Mouse (Mus musculus) adrenal gland, adult 18-20 months (tissue): ENCODE results near the gene Wdr61. TPM values are rescaled to one million over a fixed set of nuclear protein-coding genes. Genes with fewer than 3 reads are reported as not detected.
A peak's percentile ranks its signal among the peaks of the same experiment; 100 is the strongest.

Experiments used
- DNase-seq, 2 experiments: peaks; one replicate each; pipeline ENCODE4 v3.0.0; 2021 to 2022; ENCODE audit warnings: low spot score in 2 of 2
- long read RNA-seq, 2 experiments: library from polyadenylated mRNA; stranded (forward); transcript quantifications; one replicate each; pipeline ENCODE4 v2.0.0; 2021
- total RNA-seq, 2 experiments: library from RNA; stranded (reverse); gene quantifications; 1 replicate in 1 of 2; 2 replicates in 1 of 2; pipeline ENCODE4 v1.2.3; 2021

The Wdr61 gene
- 10 to 100 TPM; 66.4 to 71.3 TPM for total RNA-seq
- long read RNA-seq, experiment 1, transcript Wdr61-203 (11 exons, 1,290 nt): minor isoform, 6 of 23 reads
- long read RNA-seq, experiment 1, transcript Wdr61-201 (11 exons, 1,187 nt): major isoform, 11 of 23 reads
- long read RNA-seq, experiment 1, partial matches to known transcripts: 3 of 23 reads
- long read RNA-seq, experiment 1, other reads (novel, unspliced or antisense): 2 of 23 reads
- long read RNA-seq, experiment 2, transcript Wdr61-203 (11 exons, 1,290 nt): minor isoform, 19 of 71 reads
- long read RNA-seq, experiment 2, transcript Wdr61-201 (11 exons, 1,187 nt): major isoform, 25 of 71 reads
- long read RNA-seq, experiment 2, partial matches to known transcripts: 24 of 71 reads
- long read RNA-seq, experiment 2, other reads (novel, unspliced or antisense): 3 of 71 reads

- peak; percentile 98 to 99 for DNase-seq
These were observed at the start of gene Wdr61 for GRCm38 (mm10) chr9:54733921-54734638. Wdr61 (minus strand) TSS chr9:54734519.

GRCm38 (mm10) chr9:54784003-54784402 is 49.7 kb upstream of the Wdr61 start:
- no peak for DNase-seq

- no peak for DNase-seq
These were observed 48.2 kb upstream of the Wdr61 start for GRCm38 (mm10) chr9:54782504-54782903.

GRCm38 (mm10) chr9:54779280-54779679 is 45.0 kb upstream of the Wdr61 start:
- DNase-seq: no peak

- no peak for DNase-seq
These were observed 42.2 kb upstream of the Wdr61 start for GRCm38 (mm10) chr9:54776451-54776982.

- no peak for DNase-seq
These were observed 35.9 kb upstream of the Wdr61 start for GRCm38 (mm10) chr9:54770140-54770780.

- DNase-seq: no peak
These were observed 31.2 kb upstream of the Wdr61 start for GRCm38 (mm10) chr9:54765336-54766085.

- no peak for DNase-seq
These were observed 30.4 kb upstream of the Wdr61 start, which contains the start of gene Crabp1 for GRCm38 (mm10) chr9:54764561-54765217. Crabp1 (plus strand) TSS chr9:54764748.

- no peak for DNase-seq
These were observed 29.8 kb upstream of the Wdr61 start for GRCm38 (mm10) chr9:54764091-54764490.

GRCm38 (mm10) chr9:54759592-54759991 is 25.3 kb upstream of the Wdr61 start:
- DNase-seq: no peak

- no peak for DNase-seq
These were observed 18.6 kb upstream of the Wdr61 start for GRCm38 (mm10) chr9:54752944-54753295.

- DNase-seq: no peak
These were observed 18.1 kb upstream of the Wdr61 start for GRCm38 (mm10) chr9:54752201-54752943.

- DNase-seq: no peak
These were observed 17.4 kb upstream of the Wdr61 start for GRCm38 (mm10) chr9:54751684-54752083.

- DNase-seq: no peak
These were observed 16.1 kb upstream of the Wdr61 start for GRCm38 (mm10) chr9:54750215-54750981.

- no peak for DNase-seq
These were observed 11.5 kb upstream of the Wdr61 start for GRCm38 (mm10) chr9:54745740-54746370.

GRCm38 (mm10) chr9:54743891-54744290 is 9.6 kb upstream of the Wdr61 start:
- no peak for DNase-seq

- DNase-seq: peak; percentile 26 to 28
These were observed 4.1 kb upstream of the Wdr61 start for GRCm38 (mm10) chr9:54738376-54738775.

- peak; percentile 12 to 37 for DNase-seq
These were observed 2.0 kb upstream of the Wdr61 start for GRCm38 (mm10) chr9:54736284-54736701.
